Mouse (Mus musculus) heart, postnatal 36 days (tissue): Measurements from ENCODE around the gene Eef1akmt4. TPM values are rescaled to one million over a fixed set of nuclear protein-coding genes. Genes with fewer than 3 reads are reported as not detected.

ENCODE experiments used
- DNase-seq, 2 experiments: peaks; one replicate each; pipeline ENCODE4 v3.0.0; 2021 to 2022
- intact Hi-C: fragments of 180-260 bp; cut with DNase I; formaldehyde crosslinking; loops from one replicate; pipeline ENCODE4 v1.15.1; 2025
- total RNA-seq, 2 experiments: library from RNA; stranded (reverse); gene quantifications; 2 replicates each; pipeline ENCODE4 v1.2.3; 2021

The Eef1akmt4 gene
- 1 to 10 TPM; 6.4 to 8.0 TPM for total RNA-seq

GRCm38 (mm10) chr16:20611357-20612227 is at the start of gene Eef1akmt4, which contains the start of the genes Gm49333 and Alg3:
Gene Eef1akmt4 (plus strand): TSS chr16:20611593.
Gene Gm49333 (plus strand): TSS chr16:20611610.
Gene Alg3 (minus strand): TSS chr16:20611735.
- intact Hi-C loops = loop anchor here (2.0 to 5.0 kb wide), 5 partner anchors 29 to 114 kb away; partner anchors contain the start of genes Abcf3, Dvl3, Eif2b5 and Psmd2

GRCm38 (mm10) chr16:20565075-20565474 is 46.3 kb upstream of the Eef1akmt4 start:
- intact Hi-C loops = no loop called here
- DNase-seq = no peak

More at GRCm38 (mm10) chr16:20611357-20612227, at the start of gene Eef1akmt4, which contains the start of the genes Gm49333 and Alg3:
- DNase-seq = peak; percentile 82 to 86

GRCm38 (mm10) chr16:20589366-20589938 is 21.9 kb upstream of the Eef1akmt4 start, which contains the start of gene Vwa5b2:
Gene Vwa5b2 (plus strand): TSS chr16:20589471.
- intact Hi-C loops = no loop called here

GRCm38 (mm10) chr16:20589939-20590679 is 21.3 kb upstream of the Eef1akmt4 start:
- intact Hi-C loops = no loop called here
- DNase-seq = no peak

More at GRCm38 (mm10) chr16:20589366-20589938, 21.9 kb upstream of the Eef1akmt4 start, which contains the start of gene Vwa5b2:
- no peak for DNase-seq

GRCm38 (mm10) chr16:20590680-20591038 is 20.7 kb upstream of the Eef1akmt4 start:
- intact Hi-C loops = no loop called here
- no peak for DNase-seq

- intact Hi-C loops = no loop called here
- no peak for DNase-seq
These were observed 20.2 kb upstream of the Eef1akmt4 start for GRCm38 (mm10) chr16:20591076-20591705.

- no peak for DNase-seq
- intact Hi-C loops = no loop called here
These were observed 16.2 kb upstream of the Eef1akmt4 start for GRCm38 (mm10) chr16:20595060-20595673.

- intact Hi-C loops = no loop called here
- DNase-seq = no peak
These were observed 15.7 kb upstream of the Eef1akmt4 start for GRCm38 (mm10) chr16:20595737-20596136.

GRCm38 (mm10) chr16:20596687-20597441 is 14.5 kb upstream of the Eef1akmt4 start:
- intact Hi-C loops = no loop called here
- DNase-seq = no peak

GRCm38 (mm10) chr16:20600511-20600910 is 10.9 kb upstream of the Eef1akmt4 start:
- intact Hi-C loops = no loop called here
- DNase-seq = no peak

- intact Hi-C loops = no loop called here
These were observed 6.7 kb upstream of the Eef1akmt4 start for GRCm38 (mm10) chr16:20604705-20605104.

GRCm38 (mm10) chr16:20610501-20611356 is 664 bp upstream of the Eef1akmt4 start:
- peak; percentile 76 to 84 for DNase-seq
- intact Hi-C loops = loop anchor here (2.0 to 5.0 kb wide), 5 partner anchors 30 to 113 kb away; partner anchors contain the start of genes Abcf3, Dvl3, Eif2b5 and Psmd2

More at GRCm38 (mm10) chr16:20604705-20605104, 6.7 kb upstream of the Eef1akmt4 start:
- no peak for DNase-seq

- intact Hi-C loops = no loop called here
- DNase-seq = peak; percentile 22 to 41
These were observed 8.4 kb downstream of the Eef1akmt4 start for GRCm38 (mm10) chr16:20619541-20620398.

GRCm38 (mm10) chr16:20620399-20620735 is 9.0 kb downstream of the Eef1akmt4 start:
- intact Hi-C loops = no loop called here
- DNase-seq = no peak

GRCm38 (mm10) chr16:20620751-20621190 is 9.4 kb downstream of the Eef1akmt4 start:
- intact Hi-C loops = no loop called here
- no peak for DNase-seq

GRCm38 (mm10) chr16:20621191-20621990 is 10.0 kb downstream of the Eef1akmt4 start, which contains the start of gene Camk2n2:
Gene Camk2n2 (minus strand): TSS chr16:20621287.
- intact Hi-C loops = no loop called here

More at GRCm38 (mm10) chr16:20621191-20621990, 10.0 kb downstream of the Eef1akmt4 start, which contains the start of gene Camk2n2:
- peak; percentile 72 to 73 for DNase-seq
